Mouse (Mus musculus) liver, embryonic 12.5 days (tissue): ENCODE data around the gene Haus4. TPM values are rescaled to one million over a fixed set of nuclear protein-coding genes. Genes with fewer than 3 reads are reported as not detected.
A peak's percentile ranks its signal among the peaks of the same experiment; 100 is the strongest.

Experiments
- ATAC-seq: fragments of 200-750 bp; cut with Nextera tagmentation; 2 replicates; pipeline ENCODE4 v1.8.0; 2017; ENCODE audit warnings: moderate number of reproducible peaks, mild to moderate bottlenecking, moderate library complexity
- H3K27ac ChIP-seq: fragments of 300-500 bp; sonication (generic); 2 replicates; pipeline ENCODE4 v1.5.1; 2016; ENCODE audit warnings: mild to moderate bottlenecking
- H3K27me3 ChIP-seq: fragments of 300-500 bp; sonication (generic); replicated peaks from 2 replicates; pipeline ENCODE4 v1.6.1; 2016; ENCODE audit warnings: mild to moderate bottlenecking, moderate library complexity
- H3K36me3 ChIP-seq: fragments of 300-500 bp; sonication (generic); 2 replicates; pipeline ENCODE4 v1.6.1; 2016; ENCODE audit warnings: mild to moderate bottlenecking, moderate library complexity
- H3K4me1 ChIP-seq: fragments of 300-500 bp; sonication (generic); 2 replicates; pipeline ENCODE4 v1.6.1; 2016
- H3K4me2 ChIP-seq: fragments of 300-500 bp; sonication (generic); 2 replicates; pipeline ENCODE4 v1.6.1; 2016; ENCODE audit warnings: mild to moderate bottlenecking, moderate library complexity
- H3K4me3 ChIP-seq: fragments of 300-500 bp; sonication (generic); 2 replicates; pipeline ENCODE4 v1.5.1; 2016; ENCODE audit warnings: mild to moderate bottlenecking, moderate library complexity
- H3K9ac ChIP-seq: fragments of 300-500 bp; sonication (generic); 2 replicates; pipeline ENCODE4 v1.6.1; 2016; ENCODE audit warnings: mild to moderate bottlenecking, moderate library complexity
- H3K9me3 ChIP-seq: fragments of 300-500 bp; sonication (generic); replicated peaks from 2 replicates; pipeline ENCODE4 v1.6.1; 2016; ENCODE audit warnings: mild to moderate bottlenecking, moderate library complexity
- WGBS: fragments of 180-500 bp; shearing (Covaris S2); methylation state at CpG from one replicate; pipeline ENCODE4 v1.1.7; 2016; ENCODE audit not compliant: insufficient replicate concordance; 5-methylcytosine and 5-hydroxymethylcytosine counted together
- polyA plus RNA-seq: library from polyadenylated mRNA; unstranded; fragments of >200 nt; fragmentation: Nextera tagmentation; extraction: Ambion mirVana; gene quantifications from 2 replicates; pipeline ENCODE4 v1.2.1, GENCODE M21; 2016

Gene Haus4
- polyA plus RNA-seq, 1 experiment from 2014 or later, result 49.3 TPM

DNA sequence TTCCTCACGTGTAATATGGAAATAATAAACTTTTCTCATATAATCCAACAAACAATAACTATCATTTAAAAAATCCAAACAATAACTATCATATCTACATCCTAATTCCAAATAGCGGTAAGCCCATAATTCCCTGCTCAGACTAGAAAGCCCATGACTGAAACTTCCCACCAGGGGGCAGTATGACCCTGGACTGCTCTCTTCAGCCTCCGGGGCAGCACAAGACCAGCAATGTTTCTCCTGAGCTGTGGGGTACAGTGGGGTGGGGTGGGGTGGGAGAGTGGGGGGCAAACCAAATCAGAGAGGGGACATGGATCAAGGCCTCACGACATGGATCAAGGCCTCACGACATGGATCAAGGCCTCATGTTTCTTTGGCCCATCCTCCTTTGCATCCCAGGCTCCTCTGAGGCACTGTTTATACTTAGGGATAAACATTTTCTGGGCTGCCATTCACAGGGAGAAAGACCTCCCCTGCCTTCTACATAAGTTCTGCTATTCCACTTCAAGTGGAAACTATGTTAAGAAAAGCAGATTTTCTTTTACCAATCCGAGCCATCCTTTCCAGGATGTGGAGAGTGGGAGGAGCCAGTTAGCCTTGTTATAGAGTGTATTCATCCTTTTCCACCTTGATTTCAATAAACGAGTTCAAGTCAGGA, 29.4 kb upstream of the Haus4 start:
- no peak; the same call in 1 of the 2 replicates for ATAC-seq
- Histone ChIP-seq H3K27me3 (peaks cover 8% of the 10 kb centered on the region), H3K4me2 (no peak overlapping the region), H3K36me3 (peaks cover 17% of the 10 kb centered on the region), H3K27ac (no peak overlapping the region), H3K9me3 (no peaks in the 10 kb centered on the region), H3K4me1 (peaks cover 10% of the 10 kb centered on the region), H3K4me3 (no peak overlapping the region), H3K9ac (no peak overlapping the region)
- WGBS, result 43% methylated on average over 7 of the region's 7 CpGs

- Histone ChIP-seq H3K4me3 (no peak overlapping the region), H3K4me1 (peaks cover 22% of the 10 kb centered on the region), H3K9ac (no peak overlapping the region), H3K36me3 (peaks cover 17% of the 10 kb centered on the region), H3K4me2 (no peak overlapping the region), H3K27ac (0 out of 2 replicates have a peak overlapping the region, but pooled peaks have one; percentile 55), H3K27me3 (peaks cover 21% of the 10 kb centered on the region), H3K9me3 (no peaks in the 10 kb centered on the region)
- peak; percentile 55 for ATAC-seq
- 71% methylated on average over 9 of the region's 9 CpGs for WGBS
These were observed 28.1 kb upstream of the Haus4 start for GRCm38 (mm10) chr14:54582536-54582935.

- WGBS, result 44% methylated on average over 7 of the region's 7 CpGs
- peaks cover 50% of the 10 kb centered on the region for H3K27me3 ChIP-seq
- H3K4me3 ChIP-seq, result no peak overlapping the region
- H3K9me3 ChIP-seq, result no peaks in the 10 kb centered on the region
- ATAC-seq, result no peak
- peaks cover 9% of the 10 kb centered on the region for H3K36me3 ChIP-seq
- H3K27ac ChIP-seq, result no peak overlapping the region
- peaks cover 46% of the 10 kb centered on the region for H3K4me1 ChIP-seq
- no peak overlapping the region for H3K9ac ChIP-seq
- no peak overlapping the region for H3K4me2 ChIP-seq
These were observed 25.2 kb upstream of the Haus4 start for GRCm38 (mm10) chr14:54579638-54580037.

GRCm38 (mm10) chr14:54578063-54578462, 23.6 kb upstream of the Haus4 start:
- WGBS, result under 1% methylated on average over 10 of the region's 10 CpGs
- H3K4me1 ChIP-seq, result peaks cover 62% of the 10 kb centered on the region

DNA sequence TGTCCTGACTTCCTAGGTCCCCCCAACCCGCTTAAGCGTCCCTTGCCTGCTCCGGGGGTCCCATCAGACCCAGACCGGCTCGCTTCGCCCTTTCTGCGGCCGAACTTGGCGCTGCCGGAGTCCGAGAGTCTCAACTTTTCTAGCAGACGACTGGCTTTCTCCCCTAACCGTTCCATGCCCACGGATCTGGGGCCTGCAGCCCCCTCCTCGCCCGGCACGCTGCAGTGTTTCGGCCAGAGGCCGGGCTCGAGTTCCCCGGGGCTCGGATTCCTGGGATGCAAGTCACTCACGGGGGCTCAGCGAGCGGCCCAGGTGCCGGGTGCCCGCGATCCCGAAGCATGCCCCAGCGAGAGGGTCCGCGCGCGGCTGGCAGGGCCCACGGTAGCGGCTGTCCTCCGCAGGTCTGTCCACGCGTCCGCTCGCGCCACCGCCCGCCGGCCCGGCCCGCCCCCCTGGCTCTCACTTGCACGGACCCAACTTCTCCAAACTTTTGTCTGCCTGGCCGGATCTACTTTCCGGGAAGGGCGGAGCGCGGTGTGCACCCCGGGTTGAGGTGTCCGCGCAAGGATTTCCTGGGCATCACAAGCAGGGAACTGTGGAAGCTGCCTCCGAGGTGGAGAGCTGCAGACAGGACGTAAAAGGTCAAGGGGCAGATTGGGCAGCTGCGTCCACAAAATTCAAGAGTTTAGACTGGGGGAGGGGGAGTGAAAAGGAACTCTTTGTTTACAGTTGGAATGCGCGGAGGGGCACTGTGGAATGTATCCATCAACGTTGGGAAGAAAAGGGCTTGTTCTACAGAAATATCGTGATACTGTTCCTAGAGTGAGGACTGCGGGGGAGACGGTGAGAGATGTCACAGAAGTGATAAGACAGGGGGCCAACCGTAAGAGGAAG, 22.9 kb upstream of the Haus4 start, which contains the start of gene Ajuba:
TSS of gene Ajuba (minus strand) at position 470 of the 894 bp plus-strand sequence.
- peak within 1 kb of the TSS; percentile 63 for H3K4me3 ChIP-seq
- peak within 1 kb of the TSS; percentile 72 for H3K27ac ChIP-seq
- under 1% methylated on average over 66 of the region's 66 CpGs for WGBS
- no peaks in the 10 kb centered on the region for H3K9me3 ChIP-seq
- peaks cover 69% of the 10 kb centered on the region for H3K4me1 ChIP-seq
- H3K4me2 ChIP-seq, result peak within 1 kb of the TSS; percentile 80
- H3K36me3 ChIP-seq, result no peaks in the 10 kb centered on the region
- H3K9ac ChIP-seq, result peak within 1 kb of the TSS; percentile 69
- ATAC-seq, result no peak
- H3K27me3 ChIP-seq, result peaks cover 72% of the 10 kb centered on the region

More at GRCm38 (mm10) chr14:54578063-54578462, 23.6 kb upstream of the Haus4 start:
- Histone ChIP-seq H3K9ac (peak overlapping the region; percentile 69; the same call in 1 of the 2 replicates), H3K9me3 (no peaks in the 10 kb centered on the region), H3K27ac (peak overlapping the region; percentile 72), H3K4me3 (peak overlapping the region; percentile 63), H3K4me2 (peak overlapping the region; percentile 80), H3K36me3 (no peaks in the 10 kb centered on the region), H3K27me3 (peaks cover 66% of the 10 kb centered on the region)
- ATAC-seq, result no peak

DNA sequence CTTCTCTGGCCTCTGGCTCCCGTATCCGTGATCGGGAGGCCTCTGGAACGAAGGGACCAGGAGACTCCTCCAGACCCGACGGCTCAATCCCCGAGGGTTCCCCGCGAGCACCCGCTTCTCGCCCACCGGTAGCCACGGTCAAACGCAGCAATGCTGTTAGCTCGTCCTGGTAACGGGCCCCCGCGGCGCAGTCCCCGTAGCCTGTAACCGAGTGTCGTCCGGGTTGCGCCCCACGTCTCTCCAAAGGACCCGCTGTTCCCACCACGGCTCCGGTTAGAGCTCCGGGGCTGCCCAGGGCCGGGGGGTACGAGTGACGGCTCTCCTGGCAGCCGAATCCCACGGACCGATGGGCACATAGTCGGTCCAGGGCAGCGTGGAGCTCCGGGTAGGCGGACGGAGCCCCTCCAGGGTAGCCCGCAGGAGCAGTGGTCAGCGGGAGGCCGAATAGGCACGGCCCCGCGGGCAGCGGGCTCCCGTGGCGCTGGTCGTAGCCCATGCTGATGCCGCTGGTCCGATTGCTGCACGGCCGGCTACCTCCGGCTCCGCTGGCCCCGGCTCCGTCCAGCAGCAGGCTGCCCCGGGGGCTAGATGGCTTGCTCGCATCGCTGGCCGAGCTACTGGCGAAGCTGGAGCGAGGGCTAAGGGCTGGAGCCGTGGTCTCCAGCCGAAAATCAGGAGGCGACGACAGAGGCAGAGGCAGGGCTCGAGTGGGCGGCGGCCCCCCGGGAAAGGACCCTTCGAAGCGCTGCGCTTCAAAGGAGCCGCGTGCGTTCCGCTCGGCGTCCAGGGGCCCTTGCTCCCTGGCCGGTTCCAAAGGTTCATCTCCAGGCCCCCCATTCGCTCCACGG, 22.0 kb upstream of the Haus4 start:
- Histone ChIP-seq H3K4me3 (peak overlapping the region; percentile 63), H3K27ac (peak overlapping the region; percentile 72), H3K4me1 (peaks cover 70% of the 10 kb centered on the region), H3K9me3 (no peaks in the 10 kb centered on the region), H3K36me3 (peaks cover 3% of the 10 kb centered on the region; the same call in 1 of the 2 replicates), H3K27me3 (peaks cover 81% of the 10 kb centered on the region), H3K9ac (peak overlapping the region; percentile 69), H3K4me2 (peak overlapping the region; percentile 80)
- ATAC-seq, result no peak
- WGBS, result 2% methylated on average over 84 of the region's 84 CpGs

- H3K9ac ChIP-seq, result peak overlapping the region; percentile 33; the same call in 1 of the 2 replicates
- peaks cover 88% of the 10 kb centered on the region for H3K27me3 ChIP-seq
- no peak for ATAC-seq
- H3K27ac ChIP-seq, result no peak overlapping the region
- H3K9me3 ChIP-seq, result no peaks in the 10 kb centered on the region
- peak overlapping the region; percentile 63 for H3K4me3 ChIP-seq
- H3K4me1 ChIP-seq, result peaks cover 70% of the 10 kb centered on the region
- H3K36me3 ChIP-seq, result peaks cover 8% of the 10 kb centered on the region; the same call in 1 of the 2 replicates
- peak overlapping the region; percentile 80 for H3K4me2 ChIP-seq
- WGBS, result 2% methylated on average over 39 of the region's 39 CpGs
These were observed 21.2 kb upstream of the Haus4 start for GRCm38 (mm10) chr14:54575631-54576030.

GRCm38 (mm10) chr14:54575031-54575430, 20.6 kb upstream of the Haus4 start:
- Histone ChIP-seq H3K4me1 (peaks cover 73% of the 10 kb centered on the region), H3K9ac (no peak overlapping the region), H3K4me2 (peak overlapping the region; percentile 80)

DNA sequence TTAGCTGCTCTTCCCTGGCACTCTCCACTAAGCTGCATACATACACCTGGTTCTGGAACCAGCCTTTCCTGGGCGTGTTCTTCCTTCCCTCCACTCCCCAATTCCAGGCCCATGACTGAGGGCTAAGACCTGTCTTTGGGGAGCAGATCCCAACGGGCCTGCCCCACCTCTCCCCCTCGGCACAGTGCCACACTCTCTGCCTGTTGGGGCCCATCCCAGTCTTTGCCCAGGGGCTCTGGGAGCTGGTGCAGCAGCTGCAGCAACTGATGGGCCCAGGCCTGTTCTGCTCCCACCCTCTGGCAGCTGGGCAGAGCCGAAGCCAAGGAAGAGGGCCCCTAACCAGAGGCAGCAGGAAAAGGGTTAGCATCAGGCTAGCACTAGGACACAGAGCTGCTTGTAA, 19.8 kb upstream of the Haus4 start:
- no peaks in the 10 kb centered on the region for H3K9me3 ChIP-seq
- peaks cover 12% of the 10 kb centered on the region; the same call in 1 of the 2 replicates for H3K36me3 ChIP-seq
- 46% methylated on average over 4 of the region's 4 CpGs for WGBS
- no peak for ATAC-seq
- peak overlapping the region; percentile 63 for H3K4me3 ChIP-seq
- no peak overlapping the region for H3K9ac ChIP-seq
- H3K4me2 ChIP-seq, result peak overlapping the region; percentile 80
- H3K4me1 ChIP-seq, result peaks cover 73% of the 10 kb centered on the region
- no peak overlapping the region for H3K27ac ChIP-seq
- peaks cover 90% of the 10 kb centered on the region for H3K27me3 ChIP-seq

More at GRCm38 (mm10) chr14:54575031-54575430, 20.6 kb upstream of the Haus4 start:
- 15% methylated on average over 8 of the region's 8 CpGs for WGBS
- Histone ChIP-seq H3K4me3 (peak overlapping the region; percentile 63), H3K36me3 (peaks cover 11% of the 10 kb centered on the region; the same call in 1 of the 2 replicates), H3K27me3 (peaks cover 92% of the 10 kb centered on the region), H3K9me3 (no peaks in the 10 kb centered on the region), H3K27ac (no peak overlapping the region)
- ATAC-seq, result no peak

DNA sequence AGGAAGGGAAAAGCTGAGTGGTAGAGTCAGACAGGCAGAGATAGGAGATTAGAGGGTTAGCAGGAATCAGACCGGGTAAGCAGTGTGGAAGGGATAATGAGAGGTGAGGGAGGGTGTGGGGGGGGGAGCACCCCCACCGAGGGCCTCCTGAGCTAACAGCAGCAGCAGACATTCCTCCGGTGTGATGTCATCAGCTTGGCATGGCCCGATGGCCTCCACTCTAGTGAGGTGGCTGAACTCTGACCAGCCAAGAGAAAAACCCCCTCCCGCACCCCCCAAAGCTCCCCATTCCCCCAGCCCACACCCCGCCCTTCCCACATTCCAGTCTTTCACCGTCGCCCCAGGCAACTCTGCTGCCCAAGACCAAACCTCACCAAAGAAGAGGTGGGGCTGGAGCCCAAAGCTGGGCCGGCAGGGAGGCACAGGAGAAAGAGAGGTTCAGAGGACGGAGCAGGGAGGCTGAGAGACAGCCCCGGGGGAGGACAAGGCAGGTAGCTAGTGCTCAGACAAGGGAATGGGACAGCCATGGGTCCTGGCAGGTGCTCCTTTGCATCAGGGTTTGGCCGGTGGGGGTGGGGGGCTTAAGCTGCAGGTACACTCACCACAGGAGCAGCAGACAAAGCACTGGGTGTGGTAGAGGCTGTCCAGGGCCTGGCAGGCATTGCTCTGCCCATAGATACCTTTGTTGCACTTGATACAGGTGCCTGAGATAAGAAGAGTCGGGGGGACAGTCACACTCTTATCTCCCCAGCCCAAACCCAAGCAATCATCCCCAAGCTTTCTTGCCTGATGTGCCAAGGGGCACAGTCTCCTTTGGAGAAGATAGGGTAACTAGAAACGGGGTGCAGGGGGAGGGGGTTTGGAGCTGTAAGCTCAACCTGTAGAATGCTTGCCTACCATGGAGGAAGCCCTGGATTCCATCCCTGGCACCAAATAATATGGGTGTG, 18.6 kb upstream of the Haus4 start:
- 22% methylated on average over 14 of the region's 14 CpGs for WGBS
- peak overlapping the region; percentile 80 for H3K4me2 ChIP-seq
- no peak overlapping the region for H3K27ac ChIP-seq
- no peaks in the 10 kb centered on the region for H3K9me3 ChIP-seq
- peaks cover 78% of the 10 kb centered on the region for H3K27me3 ChIP-seq
- no peak overlapping the region for H3K4me3 ChIP-seq
- peaks cover 65% of the 10 kb centered on the region for H3K4me1 ChIP-seq
- ATAC-seq, result peak; percentile 42
- peaks cover 20% of the 10 kb centered on the region for H3K36me3 ChIP-seq
- no peak overlapping the region for H3K9ac ChIP-seq
